Mouse (Mus musculus) kidney, embryonic 16.5 days (tissue): ENCODE data around the gene Zfp958. TPM values are rescaled to one million over a fixed set of nuclear protein-coding genes. Genes with fewer than 3 reads are reported as not detected.
"Not testable (repeated sequence)": the region's sequence is repeated elsewhere in the genome, so short reads cannot be mapped to it uniquely, and the experiment has no call there.

Experiments used
- ATAC-seq: fragments of 200-750 bp; cut with Nextera tagmentation; 2 replicates; pipeline ENCODE4 v1.8.0; 2017; ENCODE audit warnings: moderate TSS enrichment; ENCODE audit not compliant: low FRiP score, low TSS enrichment
- H3K27ac ChIP-seq: fragments of 300-500 bp; sonication (generic); 2 replicates; pipeline ENCODE4 v1.5.1; 2014; ENCODE audit warnings: low read length
- H3K27me3 ChIP-seq: fragments of 300-500 bp; sonication (generic); 2 replicates; pipeline ENCODE4 v1.6.1; 2014; ENCODE audit warnings: low read length, control low read depth, mixed read lengths; ENCODE audit not compliant: insufficient read depth
- H3K36me3 ChIP-seq: fragments of 300-500 bp; sonication (generic); 2 replicates; pipeline ENCODE4 v1.6.1; 2014; ENCODE audit warnings: low read length, control low read depth, mixed read lengths; ENCODE audit not compliant: insufficient read depth
- H3K4me1 ChIP-seq: fragments of 300-500 bp; sonication (generic); 2 replicates; pipeline ENCODE4 v1.6.1; 2014; ENCODE audit warnings: low read length, control low read depth, mixed read lengths; ENCODE audit not compliant: insufficient read depth
- H3K4me2 ChIP-seq: fragments of 300-500 bp; sonication (generic); replicated peaks from 2 replicates; pipeline ENCODE4 v1.6.1; 2014; ENCODE audit warnings: low read depth, low read length
- H3K4me3 ChIP-seq: fragments of 300-500 bp; sonication (generic); 2 replicates; pipeline ENCODE4 v1.5.1; 2014; ENCODE audit warnings: mild to moderate bottlenecking, low read length
- H3K9ac ChIP-seq: fragments of 300-500 bp; sonication (generic); replicated peaks from 2 replicates; pipeline ENCODE4 v1.6.1; 2014; ENCODE audit warnings: low read length
- H3K9me3 ChIP-seq: fragments of 300-500 bp; sonication (generic); 2 replicates; pipeline ENCODE4 v1.6.1; 2016; ENCODE audit warnings: low read length, control low read depth
- WGBS: fragments of 180-500 bp; shearing (Covaris S2); extraction: QIAGEN DNeasy Blood & Tissue Kit; methylation state at CpG from one replicate; pipeline ENCODE4 v1.1.7; 2014; 5-methylcytosine and 5-hydroxymethylcytosine counted together
- polyA plus RNA-seq: library from polyadenylated mRNA; unstranded; fragments of >200 nt; fragmentation: Nextera tagmentation; extraction: Ambion mirVana; gene quantifications from 2 replicates; pipeline ENCODE4 v1.2.1, GENCODE M21; 2015

The Zfp958 gene
- polyA plus RNA-seq, 1 experiment from 2014 or later, result 15.1 TPM

- Histone ChIP-seq H3K36me3 (0 out of 2 replicates have a peak, but pooled peaks cover 3% of the 10 kb centered on the region), H3K9me3 (peaks cover 6% of the 10 kb centered on the region; the same call in 1 of the 2 replicates), H3K27ac (no peak overlapping the region), H3K4me2 (no peak overlapping the region), H3K4me3 (no peak overlapping the region), H3K27me3 (no peaks in the 10 kb centered on the region), H3K9ac (no peak overlapping the region), H3K4me1 (no peaks in the 10 kb centered on the region)
- ATAC-seq, result no peak
- WGBS, result 88% methylated on average over 4 of the region's 4 CpGs
Observed at GRCm38 (mm10) chr8:4637071-4637470, 24.1 kb downstream of the Zfp958 start.

DNA sequence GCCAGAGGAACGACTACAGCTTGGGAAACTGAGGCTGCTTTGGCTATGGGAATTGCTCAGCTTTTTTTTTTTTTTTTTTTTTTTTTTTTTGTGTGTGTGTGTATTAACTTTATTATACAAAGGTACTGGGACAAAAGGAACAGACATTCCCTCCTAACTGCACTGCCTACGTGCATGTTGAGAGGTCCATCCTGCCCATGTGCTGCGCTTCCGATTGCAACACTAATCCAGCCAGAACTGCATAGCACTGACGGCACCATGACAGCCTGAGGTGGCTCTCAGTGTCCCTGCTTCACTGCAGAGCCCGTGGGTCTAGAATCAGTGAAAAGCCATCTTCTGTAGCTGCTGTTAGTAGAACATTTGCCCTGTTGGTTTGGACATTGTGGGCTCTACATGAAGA lies 30.0 kb downstream of the Zfp958 start:
- H3K4me1 ChIP-seq, H3K4me3 ChIP-seq, ATAC-seq, H3K9me3 ChIP-seq, H3K27me3 ChIP-seq, H3K36me3 ChIP-seq, H3K4me2 ChIP-seq, H3K9ac ChIP-seq, H3K27ac ChIP-seq: not testable (repeated sequence)
- 82% methylated on average over 6 of the region's 6 CpGs for WGBS

DNA sequence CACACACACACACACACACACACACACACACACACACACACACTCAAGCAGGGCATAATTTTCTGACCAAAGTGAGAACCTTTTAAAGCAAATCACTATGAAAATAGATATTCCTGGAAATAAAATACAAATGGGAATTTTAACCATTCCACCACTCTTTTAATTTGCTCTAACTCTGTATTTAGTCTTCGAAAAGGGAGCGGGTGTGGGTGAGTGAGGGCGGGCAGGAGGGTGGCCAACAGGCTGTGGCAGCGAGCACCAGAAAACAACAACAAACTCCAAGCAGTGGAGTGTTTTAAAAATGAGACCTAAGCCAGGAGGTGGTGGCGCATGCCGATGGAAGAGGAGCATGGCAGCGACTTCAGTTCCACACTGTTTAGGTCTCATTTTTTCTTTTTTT lies 43.6 kb downstream of the Zfp958 start:
- no peak overlapping the region for H3K9ac ChIP-seq
- H3K27ac ChIP-seq, result no peak overlapping the region
- H3K36me3 ChIP-seq, result no peaks in the 10 kb centered on the region
- H3K4me2 ChIP-seq, result no peak overlapping the region
- ATAC-seq, result no peak
- H3K4me1 ChIP-seq, result no peaks in the 10 kb centered on the region
- no peak overlapping the region for H3K4me3 ChIP-seq
- no peaks in the 10 kb centered on the region for H3K9me3 ChIP-seq
- no peaks in the 10 kb centered on the region for H3K27me3 ChIP-seq
- 88% methylated on average over 7 of the region's 7 CpGs for WGBS

DNA sequence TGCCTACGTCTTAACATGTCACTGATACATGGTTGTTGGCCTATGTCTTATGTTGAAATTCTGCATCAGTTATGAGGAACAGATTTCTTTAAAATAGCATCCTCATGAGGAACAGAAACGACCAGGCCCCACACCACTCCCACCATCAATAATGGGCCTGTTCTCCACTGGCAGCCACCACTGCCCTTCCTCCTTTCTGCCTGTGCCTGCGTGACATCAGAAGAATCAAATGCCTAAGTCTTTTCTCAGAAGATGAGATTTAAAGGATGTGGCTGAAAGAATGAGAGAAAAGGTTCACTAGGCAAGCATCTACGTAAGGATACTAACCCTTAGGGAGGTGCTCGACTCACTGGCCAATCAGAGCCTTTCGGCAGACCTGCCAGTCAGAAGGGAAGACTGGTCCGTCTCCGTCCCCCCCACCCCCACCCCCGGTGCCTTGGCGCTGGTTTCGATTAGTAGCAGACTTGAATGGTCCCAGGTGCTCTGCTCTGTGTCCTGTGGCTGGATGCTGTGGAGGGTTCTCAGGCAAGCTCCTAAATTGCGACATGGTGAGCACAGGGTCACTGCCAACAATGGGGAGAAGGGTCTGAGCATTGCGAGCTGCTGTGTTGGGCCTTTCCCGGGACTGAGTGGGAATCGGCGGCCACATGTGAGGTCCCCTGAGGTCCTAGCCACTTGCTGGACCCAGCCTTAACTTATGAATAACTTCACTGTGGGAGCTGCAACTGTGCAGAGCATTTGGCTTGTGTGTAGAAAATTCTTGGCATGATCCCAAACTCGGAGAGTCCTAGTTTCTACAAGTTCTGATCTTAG lies 62.4 kb downstream of the Zfp958 start:
- no peak overlapping the region for H3K9ac ChIP-seq
- H3K4me2 ChIP-seq, result no peak overlapping the region
- 84% methylated on average over 17 of the region's 17 CpGs for WGBS
- H3K4me3 ChIP-seq, result no peak overlapping the region
- no peak overlapping the region for H3K27ac ChIP-seq
- ATAC-seq, result no peak
- H3K9me3 ChIP-seq, result peaks cover 14% of the 10 kb centered on the region
- no peaks in the 10 kb centered on the region for H3K27me3 ChIP-seq
- peaks cover 3% of the 10 kb centered on the region; the same call in 1 of the 2 replicates for H3K4me1 ChIP-seq
- no peaks in the 10 kb centered on the region for H3K36me3 ChIP-seq

GRCm38 (mm10) chr8:4676586-4676985 lies 63.6 kb downstream of the Zfp958 start:
- Histone ChIP-seq H3K27me3 (no peaks in the 10 kb centered on the region), H3K4me1 (peaks cover 3% of the 10 kb centered on the region; the same call in 1 of the 2 replicates), H3K27ac (no peak overlapping the region), H3K36me3 (no peaks in the 10 kb centered on the region), H3K9ac (no peak overlapping the region), H3K4me3 (peak overlapping the region; percentile 69), H3K4me2 (peak overlapping the region; percentile 60), H3K9me3 (peaks cover 14% of the 10 kb centered on the region)
- ATAC-seq, result no peak
- 89% methylated on average over 7 of the region's 7 CpGs for WGBS

DNA sequence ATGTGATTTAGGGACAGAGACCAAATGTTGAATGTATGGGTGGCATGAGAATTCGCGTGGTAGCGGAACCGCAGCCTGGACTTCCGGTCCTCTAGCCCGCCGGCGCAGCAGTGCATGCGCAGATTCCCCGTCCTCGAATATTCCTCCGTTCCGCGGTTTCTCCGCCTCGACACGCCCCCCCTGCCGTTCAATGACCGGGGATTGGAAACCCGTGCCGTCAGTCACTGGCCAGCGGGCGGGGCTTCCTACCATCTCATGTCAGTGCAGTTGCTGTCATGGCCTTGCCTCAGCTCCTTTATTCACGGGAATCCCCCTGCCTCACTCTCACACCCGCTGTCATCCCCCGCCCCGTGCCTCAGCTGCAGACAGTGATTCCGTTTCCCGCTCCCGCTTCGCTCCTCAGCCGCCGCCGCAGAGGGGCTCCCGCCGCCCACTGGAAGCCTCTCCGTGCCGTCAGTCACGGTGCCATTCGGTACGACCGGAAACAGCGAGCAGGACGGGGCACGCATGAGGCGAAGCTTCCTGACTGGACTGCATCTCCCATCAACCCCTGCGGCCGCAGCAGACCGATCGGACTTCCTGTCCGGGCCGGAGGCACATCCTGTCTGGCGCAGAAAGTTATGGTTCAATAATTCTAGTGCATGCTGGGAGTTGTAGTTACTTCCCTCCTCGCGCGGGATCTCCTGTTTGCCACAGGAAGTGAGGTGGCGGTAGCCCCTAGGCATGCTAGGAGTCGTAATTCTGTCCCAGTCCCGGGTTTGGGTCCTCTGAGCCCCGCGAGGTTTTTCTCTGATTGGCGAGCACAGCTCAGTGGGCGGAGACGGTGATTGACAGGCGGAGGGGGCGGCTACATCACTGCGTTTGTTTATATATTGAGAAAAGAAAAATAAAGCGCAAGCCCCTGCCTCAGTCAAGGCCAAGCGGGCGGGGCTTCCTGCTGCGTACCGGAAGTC lies 64.6 kb downstream of the Zfp958 start:
- Histone ChIP-seq H3K4me2 (peak overlapping the region; percentile 60), H3K27ac (peak overlapping the region; percentile 99), H3K36me3 (no peaks in the 10 kb centered on the region), H3K4me1 (peaks cover 3% of the 10 kb centered on the region; the same call in 1 of the 2 replicates), H3K27me3 (no peaks in the 10 kb centered on the region), H3K4me3 (peak overlapping the region; percentile 69), H3K9ac (peak overlapping the region; percentile 87), H3K9me3 (peaks cover 14% of the 10 kb centered on the region)
- ATAC-seq, result peak; percentile 96
- WGBS, result under 1% methylated on average over 72 of the region's 72 CpGs

DNA sequence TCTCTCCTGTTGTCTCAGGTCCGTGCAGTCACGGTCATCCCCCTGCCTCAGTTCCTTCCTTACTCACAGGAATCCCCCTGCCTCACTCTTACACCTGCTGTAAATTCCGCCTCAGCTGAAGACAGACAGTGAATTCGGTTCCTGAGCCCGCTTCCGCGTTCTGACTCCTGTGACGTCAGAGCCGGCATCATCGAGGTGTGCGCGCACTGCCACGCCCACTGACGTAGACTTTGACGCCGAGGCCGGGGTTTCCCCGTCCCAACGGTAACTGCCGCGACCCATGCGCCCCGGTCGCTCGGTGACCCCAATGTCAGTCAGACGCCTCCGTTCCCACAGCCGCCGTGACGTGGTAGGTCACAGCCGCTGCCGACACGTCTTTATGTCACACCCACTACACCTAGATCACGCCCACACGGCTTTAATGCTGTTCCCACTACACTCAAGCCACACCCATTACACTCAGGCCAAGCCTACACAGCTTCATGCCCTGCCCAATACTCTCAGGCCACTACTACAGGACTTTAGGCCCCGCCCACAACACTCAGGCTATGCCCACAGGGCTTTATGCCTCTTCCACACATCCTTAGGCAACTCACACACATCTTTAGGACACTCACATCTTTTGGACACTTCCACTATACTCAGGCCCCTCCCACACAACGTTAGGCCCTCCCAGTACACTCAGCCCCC lies 65.4 kb downstream of the Zfp958 start:
- Histone ChIP-seq H3K36me3 (no peaks in the 10 kb centered on the region), H3K27ac (peak overlapping the region; percentile 99), H3K4me2 (peak overlapping the region; percentile 54), H3K9ac (peak overlapping the region; percentile 84), H3K27me3 (no peaks in the 10 kb centered on the region), H3K4me3 (peak overlapping the region; percentile 69), H3K9me3 (peaks cover 14% of the 10 kb centered on the region), H3K4me1 (peaks cover 3% of the 10 kb centered on the region; the same call in 1 of the 2 replicates)
- under 1% methylated on average over 37 of the region's 37 CpGs for WGBS
- ATAC-seq, result peak; percentile 76

- WGBS, result 79% methylated on average over 8 of the region's 8 CpGs
- H3K4me2 ChIP-seq, result peak overlapping the region; percentile 54
Observed at GRCm38 (mm10) chr8:4678908-4679545, 66.1 kb downstream of the Zfp958 start.

DNA sequence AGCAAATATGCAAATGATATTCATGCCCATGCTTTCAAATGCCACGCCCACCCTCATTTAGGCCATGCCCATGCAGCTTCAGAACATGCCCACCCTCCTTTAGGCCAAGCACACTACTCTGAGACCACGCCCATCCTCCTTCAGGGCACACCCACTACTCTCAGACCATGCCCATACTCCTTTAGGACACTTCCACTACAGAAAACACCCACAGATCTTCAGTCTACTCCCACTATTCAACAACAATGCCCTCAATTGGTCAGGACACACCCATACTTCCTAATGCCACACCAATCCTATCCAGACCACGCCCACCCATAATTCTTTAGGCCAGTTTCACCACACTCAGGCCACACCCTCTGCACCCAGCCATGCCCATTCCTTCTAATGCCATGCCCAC lies 66.8 kb downstream of the Zfp958 start:
- no peaks in the 10 kb centered on the region for H3K27me3 ChIP-seq
- WGBS, result 95% methylated on average over 3 of the region's 3 CpGs
- no peaks in the 10 kb centered on the region for H3K36me3 ChIP-seq
- no peak overlapping the region for H3K4me3 ChIP-seq
- H3K27ac ChIP-seq, result no peak overlapping the region
- no peak overlapping the region for H3K9ac ChIP-seq
- no peak overlapping the region for H3K4me2 ChIP-seq
- peaks cover 14% of the 10 kb centered on the region for H3K9me3 ChIP-seq
- H3K4me1 ChIP-seq, result peaks cover 3% of the 10 kb centered on the region; the same call in 1 of the 2 replicates
- ATAC-seq, result no peak

More at GRCm38 (mm10) chr8:4678908-4679545, 66.1 kb downstream of the Zfp958 start:
- Histone ChIP-seq H3K27ac (peak overlapping the region; percentile 99), H3K27me3 (no peaks in the 10 kb centered on the region), H3K9ac (peak overlapping the region; percentile 84), H3K4me3 (peak overlapping the region; percentile 69), H3K36me3 (no peaks in the 10 kb centered on the region), H3K4me1 (peaks cover 3% of the 10 kb centered on the region; the same call in 1 of the 2 replicates), H3K9me3 (peaks cover 14% of the 10 kb centered on the region)
- ATAC-seq, result no peak
